Mouse (Mus musculus): ENCODE results near the gene Cry2.
"Not testable (repeated sequence)": the region's sequence is repeated elsewhere in the genome, so short reads cannot be mapped to it uniquely, and the experiment has no call there.

Cry2 gene

DNA sequence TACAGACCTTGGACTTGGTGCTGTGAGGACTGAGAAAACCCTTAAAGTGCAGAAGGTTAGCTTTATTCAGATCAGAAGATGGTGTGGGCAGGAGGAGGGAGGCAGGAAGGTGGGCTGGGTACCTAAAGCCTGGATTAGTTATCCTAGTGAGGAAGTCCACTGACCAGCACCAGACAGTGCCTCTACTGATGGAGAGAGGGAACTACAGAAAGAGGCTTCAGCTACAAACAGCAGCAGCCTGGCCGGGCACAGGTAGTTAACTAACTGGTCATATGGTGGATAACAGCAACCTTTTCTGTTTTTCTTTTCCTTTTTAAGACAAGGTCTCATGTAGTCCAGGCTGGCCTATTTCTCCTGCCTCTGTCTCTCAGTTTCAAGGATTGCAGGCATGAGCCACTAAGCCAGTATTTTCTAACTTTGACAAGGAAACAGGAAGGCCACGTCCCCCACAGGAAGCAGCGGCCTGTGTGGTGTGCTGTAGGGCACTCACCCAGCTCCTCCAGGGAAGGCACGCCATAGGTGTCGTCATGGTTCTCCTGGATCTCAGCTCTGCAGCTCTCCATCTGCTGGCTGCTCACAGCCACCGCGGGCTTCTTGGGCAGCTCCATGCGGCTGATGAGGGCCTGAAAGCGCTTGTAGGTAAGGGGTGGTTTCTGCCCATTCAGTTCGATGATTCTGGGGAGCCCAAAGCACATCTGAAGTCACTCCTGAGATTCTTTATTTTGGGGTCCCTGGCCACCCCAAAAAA, 11.3 kb downstream of the Cry2 start:
- no peak for DNase-seq (ENCODE audit: low read depth, low spot score)

GRCm38 (mm10) chr2:92421723-92422387, 12.0 kb downstream of the Cry2 start:
- DNase-seq (ENCODE audit: low read depth, low spot score), result no peak

- no peak for DNase-seq (ENCODE audit: low read depth, low spot score)
Observed at GRCm38 (mm10) chr2:92411705-92412104, 22.1 kb downstream of the Cry2 start.

GRCm38 (mm10) chr2:92408309-92409045, 25.4 kb downstream of the Cry2 start:
- DNase-seq (ENCODE audit: low read depth, low spot score), result no peak

DNA sequence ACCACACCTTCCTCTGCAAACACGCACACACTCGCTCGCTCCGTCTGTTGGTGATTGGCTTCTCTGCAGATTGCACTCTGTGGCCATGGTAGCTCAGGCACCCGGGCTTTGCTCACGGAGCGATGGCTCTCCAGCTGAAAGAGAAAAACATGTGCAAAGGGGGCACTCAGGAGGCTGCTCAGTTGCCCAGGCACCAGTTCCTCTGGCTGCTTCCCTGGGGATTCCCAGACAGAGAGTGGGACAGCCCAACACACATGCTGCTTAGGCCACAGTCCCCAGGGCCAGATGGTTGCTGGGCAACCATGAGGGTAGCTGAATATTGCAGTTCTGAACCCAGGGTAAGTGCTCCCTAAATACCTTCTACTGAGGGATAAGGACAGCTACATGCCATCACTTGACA, 28.2 kb downstream of the Cry2 start:
- DNase-seq (ENCODE audit: low read depth, low spot score), result no peak

- no peak for DNase-seq (ENCODE audit: low read depth, low spot score)
Observed at GRCm38 (mm10) chr2:92404737-92405136, 29.1 kb downstream of the Cry2 start.

DNA sequence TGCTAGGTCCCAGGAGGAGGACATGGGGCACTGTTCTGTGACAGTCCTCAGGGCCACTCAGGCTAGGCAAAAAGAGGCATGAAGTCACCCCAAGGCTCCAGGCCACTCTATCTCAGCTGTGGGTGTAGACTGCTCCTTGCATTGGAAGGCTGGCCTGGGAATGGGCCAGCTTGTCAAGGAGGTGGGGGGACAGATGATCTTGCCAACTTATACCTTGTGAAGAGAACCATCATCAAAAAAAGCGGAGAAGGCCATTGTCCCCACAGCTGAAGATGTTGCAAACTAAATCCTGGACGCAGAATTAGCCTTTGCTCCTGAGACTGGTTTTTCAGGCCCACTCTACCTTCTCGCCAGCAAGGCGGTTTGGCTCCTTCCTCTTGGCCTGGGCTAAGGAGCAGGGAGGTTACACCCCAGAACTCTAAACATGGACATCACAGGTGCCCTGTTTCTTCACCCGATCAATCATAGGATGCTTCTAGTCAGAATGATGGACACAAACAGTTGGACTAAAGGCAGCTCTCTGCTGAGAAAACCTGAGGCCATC, 30.0 kb downstream of the Cry2 start:
- no peak for DNase-seq (ENCODE audit: low read depth, low spot score)

DNA sequence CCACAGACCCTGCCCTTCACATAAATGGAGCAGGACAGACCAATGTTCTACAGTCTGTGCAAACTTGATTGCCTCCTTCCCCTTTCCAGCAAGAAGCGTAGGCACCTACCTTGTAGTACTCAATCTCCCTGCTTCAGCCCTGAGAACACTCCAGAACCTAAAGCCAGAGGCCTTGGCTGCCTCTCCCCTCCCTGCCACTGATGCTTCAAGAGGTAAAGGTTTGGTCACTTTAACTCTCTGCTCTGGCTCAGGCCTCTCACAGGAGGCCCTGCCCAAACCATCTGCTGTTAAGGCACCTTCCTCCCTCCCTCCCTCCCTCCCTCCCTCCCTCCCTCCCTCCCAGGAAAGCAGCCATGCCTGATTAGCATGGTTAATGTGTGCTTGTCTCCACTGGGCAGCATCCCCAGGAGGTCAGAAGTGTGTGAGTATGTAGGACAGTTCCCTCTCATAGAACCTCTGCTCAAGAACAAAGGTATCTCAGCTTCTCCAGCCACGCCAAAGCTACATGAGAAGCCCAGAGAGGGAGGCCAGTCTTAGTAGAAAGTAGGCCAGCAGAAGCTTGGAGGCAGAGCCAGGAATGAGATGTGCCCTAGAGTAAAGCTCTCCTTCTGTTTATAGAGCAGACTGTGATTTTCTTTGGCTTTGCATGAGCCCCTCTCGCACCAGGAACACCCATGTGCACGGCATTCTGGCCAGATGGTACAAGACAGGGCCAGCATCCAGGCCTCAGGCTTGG, 31.1 kb downstream of the Cry2 start:
- no peak for DNase-seq (ENCODE audit: low read depth, low spot score)

DNA sequence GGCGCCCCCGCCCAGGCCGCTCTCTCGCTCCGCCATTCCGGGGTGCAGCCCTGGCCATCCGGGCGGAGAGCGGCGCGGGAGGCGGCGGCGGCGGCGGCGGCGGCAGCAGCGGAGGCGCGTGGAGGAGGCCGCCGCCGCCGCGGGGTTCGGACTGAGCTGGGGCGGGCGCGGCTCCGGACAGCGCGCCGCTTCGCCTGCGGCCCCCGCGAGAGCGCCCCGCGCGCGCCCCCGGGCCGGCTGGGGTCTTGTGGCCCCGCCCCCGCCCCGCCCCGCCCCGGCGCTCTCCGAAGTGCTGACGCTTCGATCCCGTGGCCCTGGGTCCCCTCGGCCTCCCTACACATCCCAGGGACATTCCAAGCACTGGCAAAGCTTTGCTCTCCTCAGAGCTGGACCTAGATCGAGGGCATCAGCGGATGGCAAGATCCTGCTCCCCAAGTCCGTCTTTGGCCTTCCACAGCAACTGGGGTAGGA, 32.7 kb downstream of the Cry2 start, which contains the start of gene Mapk8ip1:
Gene Mapk8ip1 (minus strand): TSS at position 173 of the 471 bp plus-strand sequence.
- no peak for DNase-seq (ENCODE audit: low read depth, low spot score)

GRCm38 (mm10) chr2:92400682-92401081, 33.2 kb downstream of the Cry2 start:
- no peak for DNase-seq (ENCODE audit: low read depth, low spot score)

GRCm38 (mm10) chr2:92399877-92400276, 34.0 kb downstream of the Cry2 start:
- DNase-seq (ENCODE audit: low read depth, low spot score), result not testable (repeated sequence)

DNA sequence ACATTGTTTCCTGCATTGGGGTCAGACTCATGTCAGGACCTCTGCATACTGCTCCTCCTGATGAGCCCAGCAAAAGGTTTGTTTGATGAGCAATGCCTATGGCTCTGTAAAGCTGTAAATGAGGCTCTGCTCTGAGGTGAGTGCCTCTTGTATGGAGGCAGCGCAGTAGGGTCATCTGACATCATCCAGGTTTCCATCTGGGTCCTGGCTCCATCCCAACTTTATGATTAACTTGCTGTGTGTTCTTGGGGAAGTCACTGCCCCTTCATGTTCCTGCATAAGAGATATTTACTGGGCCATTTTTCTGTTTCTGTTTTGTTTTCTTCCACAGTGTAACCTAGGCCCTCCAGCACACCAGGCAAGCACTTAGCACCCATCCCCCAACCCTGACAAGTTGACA, 36.4 kb downstream of the Cry2 start:
- DNase-seq (ENCODE audit: low read depth, low spot score), result no peak

- no peak for DNase-seq (ENCODE audit: low read depth, low spot score)
Observed at GRCm38 (mm10) chr2:92395535-92395934, 38.3 kb downstream of the Cry2 start.

- DNase-seq (ENCODE audit: low read depth, low spot score), result no peak
Observed at GRCm38 (mm10) chr2:92392318-92393264, 41.3 kb downstream of the Cry2 start.

GRCm38 (mm10) chr2:92391703-92392317, 42.0 kb downstream of the Cry2 start:
- DNase-seq (ENCODE audit: low read depth, low spot score), result peak; percentile 32

GRCm38 (mm10) chr2:92391116-92391515, 42.7 kb downstream of the Cry2 start:
- DNase-seq (ENCODE audit: low read depth, low spot score), result no peak

- DNase-seq (ENCODE audit: low read depth, low spot score), result no peak
Observed at GRCm38 (mm10) chr2:92390206-92390930, 43.5 kb downstream of the Cry2 start.

GRCm38 (mm10) chr2:92389645-92390044, 44.2 kb downstream of the Cry2 start:
- no peak for DNase-seq (ENCODE audit: low read depth, low spot score)
